Mouse (Mus musculus) G1E (cell line): ENCODE data around the gene Mapkbp1. TPM values are rescaled to one million over a fixed set of nuclear protein-coding genes. Genes with fewer than 3 reads are reported as not detected.

Experiments
- ATAC-seq: 2 replicates; pipeline ENCODE4 v1.8.0; 2016; ENCODE audit warnings: mild to moderate bottlenecking; ENCODE audit not compliant: insufficient number of reproducible peaks, poor library complexity, low FRiP score, severe bottlenecking; ENCODE audit errors: extremely low read depth
- DNase-seq: peaks from one replicate; pipeline ENCODE4 v3.0.0; 2012; ENCODE audit warnings: low spot score
- H3K27me3 ChIP-seq: 2 replicates; pipeline ENCODE4 v1.6.1; 2012; ENCODE audit warnings: mild to moderate bottlenecking, low read length, inconsistent platforms; ENCODE audit not compliant: insufficient read depth
- H3K36me3 ChIP-seq: replicated peaks from 2 replicates; pipeline ENCODE3; 2012; ENCODE audit warnings: mild to moderate bottlenecking, inconsistent platforms
- H3K4me1 ChIP-seq: 2 replicates; pipeline ENCODE4 v1.6.1; 2012; ENCODE audit warnings: low read depth, low read length, inconsistent platforms, mixed read lengths; ENCODE audit not compliant: insufficient read depth
- H3K4me3 ChIP-seq: 2 replicates; pipeline ENCODE4 v1.5.1; 2012; ENCODE audit warnings: low read depth, mild to moderate bottlenecking, inconsistent platforms, low read length, moderate library complexity, mixed read lengths
- H3K9me3 ChIP-seq: replicated peaks from 2 replicates; pipeline ENCODE4 v1.6.1; 2012; ENCODE audit warnings: inconsistent platforms
- CTCF ChIP-seq: IDR thresholded peaks from 2 replicates; pipeline ENCODE4 v1.5.1; 2012; ENCODE audit warnings: low read depth, low read length, inconsistent platforms, mixed read lengths
- GATA1 ChIP-seq: IDR thresholded peaks from 2 replicates; pipeline ENCODE4 v1.6.1; 2012; ENCODE audit warnings: borderline replicate concordance, low read length, inconsistent platforms, mixed read lengths
- GATA2 ChIP-seq: IDR thresholded peaks from 2 replicates; pipeline ENCODE4 v1.6.1; 2012; ENCODE audit warnings: low read depth, low read length, inconsistent platforms, borderline replicate concordance
- POLR2AphosphoS5 ChIP-seq: IDR thresholded peaks from 2 replicates; pipeline ENCODE4 v1.6.1; 2012; ENCODE audit warnings: low read depth, low read length, inconsistent platforms; ENCODE audit not compliant: insufficient replicate concordance
- TAL1 ChIP-seq: conservative IDR thresholded peaks from 2 replicates; pipeline ENCODE4 v1.6.1; 2012; ENCODE audit warnings: low read depth, low read length, inconsistent platforms, mixed read lengths
- polyA plus RNA-seq: library from polyadenylated mRNA; stranded (reverse); fragments of >175 nt; gene quantifications from 2 replicates; pipeline ENCODE4 v1.2.3, GENCODE M21; 2012
- total RNA-seq, 2 experiments: library from RNA; stranded (forward) in 1 of 2; stranded (reverse) in 1 of 2; fragments of 200-1000 nt in 1 of 2; fragments of >200 nt in 1 of 2; fragmentation: Nextera tagmentation in 1 of 2; gene quantifications; 2 replicates each; pipeline ENCODE4 v1.2.3; 2014 to 2017

Gene Mapkbp1
- total and polyA plus RNA-seq, 3 experiments = 3.7 to 9.3 (median 4.2) TPM

- Histone ChIP-seq H3K27me3 (no peaks in the 10 kb centered on the region), H3K9me3 (no peaks in the 10 kb centered on the region), H3K36me3 (peaks cover 28% of the 10 kb centered on the region), H3K4me3 (no peak overlapping the region), H3K4me1 (peaks cover 9% of the 10 kb centered on the region; the same call in 1 of the 2 replicates)
- no peak for ATAC-seq
- DNase-seq = no peak
- TF ChIP-seq TAL1 (no peak), CTCF (no peak), GATA1 (no peak), GATA2 (no peak), POLR2AphosphoS5 (no peak)
These were observed 13.9 kb downstream of the Mapkbp1 start for GRCm38 (mm10) chr2:119986369-119986768.

- DNase-seq = no peak
- Histone ChIP-seq H3K9me3 (no peaks in the 10 kb centered on the region), H3K4me3 (no peak overlapping the region), H3K36me3 (peaks cover 21% of the 10 kb centered on the region), H3K27me3 (no peaks in the 10 kb centered on the region), H3K4me1 (peaks cover 9% of the 10 kb centered on the region; the same call in 1 of the 2 replicates)
- no peak for ATAC-seq
- TF ChIP-seq GATA1 (no peak), TAL1 (no peak), POLR2AphosphoS5 (no peak), GATA2 (no peak), CTCF (no peak)
These were observed 14.9 kb downstream of the Mapkbp1 start for GRCm38 (mm10) chr2:119987441-119987840.

DNA sequence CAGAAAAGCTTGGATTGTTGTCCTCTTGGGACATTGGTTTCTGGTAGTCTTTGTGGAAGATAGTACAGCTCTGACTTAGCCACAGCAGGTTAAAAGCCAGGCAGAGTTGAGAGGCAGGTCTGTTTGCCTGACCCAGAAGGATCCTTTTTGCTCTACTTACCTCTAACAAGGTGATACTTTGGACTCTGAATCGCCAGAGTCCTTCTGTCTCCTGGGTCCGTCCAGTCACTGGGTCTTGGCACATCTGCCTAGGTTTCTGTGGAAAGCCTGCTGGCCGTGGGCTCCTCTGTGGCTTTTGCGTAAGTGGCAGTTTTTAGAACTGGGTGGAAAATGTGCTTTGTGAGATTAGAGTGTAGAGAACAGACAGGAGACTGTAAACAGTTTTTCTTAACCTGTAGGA lies 16.5 kb downstream of the Mapkbp1 start:
- Histone ChIP-seq H3K36me3 (peaks cover 18% of the 10 kb centered on the region), H3K27me3 (no peaks in the 10 kb centered on the region), H3K4me1 (peaks cover 11% of the 10 kb centered on the region; the same call in 1 of the 2 replicates), H3K9me3 (no peaks in the 10 kb centered on the region), H3K4me3 (no peak overlapping the region)
- DNase-seq = no peak
- ATAC-seq = no peak
- TF ChIP-seq TAL1 = no peak
- no peak for TF ChIP-seq POLR2AphosphoS5
- TF ChIP-seq GATA2 = no peak
- no peak for TF ChIP-seq GATA1
- TF ChIP-seq CTCF = no peak

DNA sequence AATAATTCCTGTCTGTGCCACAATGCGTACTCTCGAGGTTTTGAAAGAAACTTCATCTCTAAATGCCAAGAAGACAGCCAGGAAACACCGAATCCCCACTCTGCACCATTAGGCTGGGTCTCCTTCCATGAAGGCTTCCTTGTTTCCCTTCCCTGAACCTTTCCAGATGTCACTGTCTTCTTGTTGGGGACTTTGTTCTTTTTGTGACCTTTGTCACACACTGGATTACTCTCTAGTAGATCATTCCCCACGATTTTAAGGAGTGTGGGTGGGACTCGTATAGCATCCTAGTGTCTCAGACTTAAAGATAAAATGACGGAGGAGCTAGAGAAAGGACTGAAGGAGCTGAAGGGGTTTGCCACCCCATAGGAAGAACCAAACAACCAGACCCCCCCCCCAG lies 18.4 kb downstream of the Mapkbp1 start:
- Histone ChIP-seq H3K4me3 (no peak overlapping the region), H3K9me3 (no peaks in the 10 kb centered on the region), H3K36me3 (peaks cover 18% of the 10 kb centered on the region), H3K27me3 (no peaks in the 10 kb centered on the region), H3K4me1 (peaks cover 13% of the 10 kb centered on the region; the same call in 1 of the 2 replicates)
- ATAC-seq (no peak), DNase-seq (no peak)
- TF ChIP-seq GATA1 (no peak), POLR2AphosphoS5 (no peak), TAL1 (no peak), CTCF (no peak), GATA2 (no peak)

DNA sequence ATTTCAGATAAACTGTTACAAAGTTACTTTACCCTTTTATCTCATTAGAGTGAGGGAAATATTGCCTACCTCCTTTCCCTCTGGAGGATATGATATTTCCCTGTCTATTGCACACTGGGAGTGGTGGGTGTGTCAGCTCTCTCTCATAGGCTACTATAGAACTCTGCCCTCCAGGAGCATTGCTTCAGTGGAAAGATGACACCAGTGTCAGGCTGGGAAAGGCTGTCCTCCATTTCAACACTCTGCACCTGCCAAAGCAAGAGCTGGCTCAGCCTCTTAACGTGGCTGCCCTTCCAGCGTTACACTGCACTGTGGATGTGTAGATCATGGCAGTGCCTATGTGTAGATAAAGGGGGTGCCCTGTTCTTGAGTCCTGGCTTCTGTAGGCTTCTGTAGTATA lies 19.9 kb downstream of the Mapkbp1 start:
- Histone ChIP-seq H3K9me3 (no peaks in the 10 kb centered on the region), H3K27me3 (no peaks in the 10 kb centered on the region), H3K36me3 (peaks cover 17% of the 10 kb centered on the region), H3K4me3 (no peak overlapping the region), H3K4me1 (peaks cover 7% of the 10 kb centered on the region; the same call in 1 of the 2 replicates)
- TF ChIP-seq GATA2 (no peak), CTCF (no peak), GATA1 (no peak), TAL1 (no peak), POLR2AphosphoS5 (no peak)
- ATAC-seq = no peak
- no peak for DNase-seq

GRCm38 (mm10) chr2:119993515-119993914 lies 21.0 kb downstream of the Mapkbp1 start:
- peaks cover 22% of the 10 kb centered on the region for H3K36me3 ChIP-seq
- H3K9me3 ChIP-seq = no peaks in the 10 kb centered on the region
- H3K27me3 ChIP-seq = no peaks in the 10 kb centered on the region
- peaks cover 7% of the 10 kb centered on the region; the same call in 1 of the 2 replicates for H3K4me1 ChIP-seq
- DNase-seq (no peak), ATAC-seq (no peak)
- TF ChIP-seq GATA1 (no peak), GATA2 (no peak), CTCF (no peak), POLR2AphosphoS5 (no peak)
- H3K4me3 ChIP-seq = no peak overlapping the region
